Mouse (Mus musculus) layer of hippocampus, adult 2 months (tissue): Measurements from ENCODE around the gene Ccdc144b. TPM values are rescaled to one million over a fixed set of nuclear protein-coding genes. Genes with fewer than 3 reads are reported as not detected.

Experiments used
- DNase-seq, 2 experiments: peaks; one replicate each; pipeline ENCODE4 v3.0.0; 2022; ENCODE audit warnings: low spot score in 2 of 2
- H3K27ac ChIP-seq: fragments of 200-600 bp; 2 replicates; pipeline ENCODE4 v1.8.1; 2022
- H3K4me3 ChIP-seq: fragments of 200-600 bp; 2 replicates; pipeline ENCODE4 v1.8.1; 2022; ENCODE audit warnings: mild to moderate bottlenecking
- CTCF ChIP-seq: fragments of 200-600 bp; conservative IDR thresholded peaks from 2 replicates; pipeline ENCODE4 v1.8.1; 2022; ENCODE audit warnings: antibody characterized with exemption, mild to moderate bottlenecking, moderate library complexity
- long read RNA-seq, 2 experiments: library from polyadenylated mRNA; stranded (forward); transcript quantifications; one replicate each; pipeline ENCODE4 v2.0.0; 2021; ENCODE audit warnings: borderline mapping rate in 2 of 2
- total RNA-seq, 2 experiments: library from RNA; stranded (reverse); gene quantifications; 2 replicates each; pipeline ENCODE4 v1.2.3; 2021

Ccdc144b gene
- not detected for total RNA-seq
- long read RNA-seq, experiment 1, result 0 reads
- long read RNA-seq, experiment 2, result 0 reads

DNA sequence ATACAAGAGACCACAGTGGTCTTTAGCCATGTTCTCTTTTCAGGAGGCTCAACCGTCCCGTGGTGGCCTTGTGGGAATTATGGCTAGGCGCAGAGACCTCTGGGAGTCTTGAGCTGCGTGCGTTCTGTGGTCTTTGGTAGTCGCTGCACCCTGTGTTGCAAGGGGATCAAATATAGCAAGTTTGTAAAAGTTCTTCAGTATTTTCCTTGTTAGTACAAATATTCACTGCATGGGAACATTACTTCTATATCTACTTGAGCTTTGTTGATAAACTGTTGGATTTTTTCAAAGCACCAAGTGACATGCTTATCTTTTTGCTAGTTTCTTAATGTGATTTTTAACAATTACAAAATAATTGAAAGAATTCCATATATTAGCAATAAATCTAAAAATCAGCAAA, at the start of gene Ccdc144b:
Gene Ccdc144b, minus strand, starts transcription at position 101 of the 400 bp plus-strand sequence.
- Histone ChIP-seq H3K27ac (no peak within 1 kb of the TSS), H3K4me3 (no peak within 1 kb of the TSS)
- no peak for TF ChIP-seq CTCF
- no peak for DNase-seq

DNA sequence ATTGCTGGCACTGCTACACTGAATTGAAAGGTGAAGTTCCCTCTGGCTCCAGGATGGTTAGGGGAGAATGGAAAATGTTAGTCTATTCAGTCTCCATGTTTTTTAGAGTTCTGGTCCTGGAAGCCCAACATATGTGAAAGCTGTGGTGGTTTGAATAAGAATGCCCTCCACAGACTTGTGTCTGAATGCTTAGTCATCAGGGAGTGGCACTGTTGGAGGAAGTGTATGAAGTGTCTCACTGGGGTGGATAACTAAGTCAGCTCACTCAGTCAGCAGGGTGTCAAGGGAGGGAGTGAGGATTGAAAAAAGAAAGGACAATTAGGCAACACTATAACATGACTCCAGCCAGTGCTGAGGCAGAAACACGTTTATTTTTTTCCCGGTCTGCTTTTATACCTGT, 42.0 kb upstream of the Ccdc144b start:
- DNase-seq, result no peak
- Histone ChIP-seq H3K27ac (no peak overlapping the region), H3K4me3 (no peak overlapping the region)
- no peak for TF ChIP-seq CTCF

- no peak overlapping the region for H3K27ac ChIP-seq
- H3K4me3 ChIP-seq, result no peak overlapping the region
- DNase-seq, result no peak
- no peak for TF ChIP-seq CTCF
These were observed 34.2 kb upstream of the Ccdc144b start for GRCm38 (mm10) chr3:36087591-36087990.

GRCm38 (mm10) chr3:36085394-36085793, 32.0 kb upstream of the Ccdc144b start:
- DNase-seq, result no peak
- TF ChIP-seq CTCF, result no peak
- Histone ChIP-seq H3K27ac (no peak overlapping the region), H3K4me3 (no peak overlapping the region)

GRCm38 (mm10) chr3:36083381-36083780, 30.0 kb upstream of the Ccdc144b start:
- TF ChIP-seq CTCF, result no peak
- no peak for DNase-seq
- Histone ChIP-seq H3K27ac (no peak overlapping the region), H3K4me3 (no peak overlapping the region)

DNA sequence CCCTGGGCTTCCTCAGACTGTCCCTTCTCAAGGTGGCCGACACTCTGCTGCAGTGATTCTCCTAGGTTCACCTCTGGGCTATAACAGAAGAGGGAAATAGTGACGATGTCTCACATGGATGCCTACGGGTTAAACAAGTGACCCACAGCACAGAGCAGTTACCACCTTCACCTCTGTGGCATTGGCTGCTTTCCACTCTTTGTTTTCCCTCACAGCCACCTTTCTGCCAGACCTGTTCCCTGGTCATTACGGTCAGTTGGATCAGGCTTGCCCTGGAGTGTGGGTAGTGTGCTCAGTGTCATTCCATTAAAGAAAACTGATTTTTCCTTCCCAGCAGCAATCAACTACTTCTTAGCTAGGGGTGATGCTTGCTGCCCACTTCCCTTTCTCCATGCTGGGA, 29.5 kb upstream of the Ccdc144b start:
- DNase-seq, result no peak
- H3K27ac ChIP-seq, result no peak overlapping the region
- no peak overlapping the region for H3K4me3 ChIP-seq
- no peak for TF ChIP-seq CTCF

GRCm38 (mm10) chr3:36080741-36081140, 27.4 kb upstream of the Ccdc144b start:
- no peak for TF ChIP-seq CTCF
- Histone ChIP-seq H3K27ac (no peak overlapping the region), H3K4me3 (no peak overlapping the region)
- DNase-seq, result no peak

- no peak overlapping the region for H3K4me3 ChIP-seq
- no peak for DNase-seq
- H3K27ac ChIP-seq, result no peak overlapping the region
- no peak for TF ChIP-seq CTCF
These were observed 26.5 kb upstream of the Ccdc144b start for GRCm38 (mm10) chr3:36079886-36080285.

DNA sequence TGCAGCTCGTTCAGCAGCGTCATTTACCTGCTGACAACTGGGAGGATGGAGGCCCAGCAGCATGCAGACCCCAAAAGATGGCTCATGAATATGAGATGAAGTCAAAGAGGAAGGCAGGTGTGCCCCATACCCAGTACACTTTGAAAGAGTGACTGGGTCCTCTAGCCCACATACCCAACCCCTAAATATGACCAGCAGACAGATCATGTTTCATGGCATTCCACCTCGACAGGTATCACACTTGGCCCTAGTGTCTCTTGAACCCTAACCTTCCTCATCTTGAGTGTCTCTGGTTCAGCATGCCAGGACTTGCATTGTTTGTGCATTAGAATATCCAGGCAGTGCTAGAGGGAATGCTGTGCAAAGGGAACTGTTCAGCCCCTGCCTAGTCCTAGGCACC, 24.0 kb upstream of the Ccdc144b start:
- no peak for TF ChIP-seq CTCF
- DNase-seq, result no peak
- Histone ChIP-seq H3K4me3 (no peak overlapping the region), H3K27ac (no peak overlapping the region)

DNA sequence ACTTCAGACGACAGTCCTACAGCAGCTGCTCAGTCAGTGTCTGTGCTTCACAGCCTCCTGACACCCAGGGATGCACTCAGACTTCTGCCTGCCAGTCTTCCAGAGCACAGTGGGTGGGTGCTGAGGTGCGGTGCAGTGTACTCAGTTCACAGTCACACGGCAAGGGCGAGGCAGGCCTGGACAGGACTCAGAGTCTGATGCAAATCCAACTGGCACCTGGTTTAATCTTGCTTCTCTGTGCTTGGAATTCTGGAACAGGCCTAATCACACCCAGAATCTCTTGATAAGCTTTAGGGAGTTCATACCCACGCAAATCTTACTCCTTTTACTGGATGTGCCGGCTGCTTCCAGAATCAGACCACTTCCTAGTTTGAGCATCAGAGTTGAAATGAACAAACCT, 22.1 kb upstream of the Ccdc144b start:
- Histone ChIP-seq H3K4me3 (no peak overlapping the region), H3K27ac (no peak overlapping the region)
- TF ChIP-seq CTCF, result no peak
- no peak for DNase-seq

GRCm38 (mm10) chr3:36074231-36074630, 20.9 kb upstream of the Ccdc144b start:
- TF ChIP-seq CTCF, result no peak
- H3K4me3 ChIP-seq, result no peak overlapping the region
- no peak overlapping the region for H3K27ac ChIP-seq
- no peak for DNase-seq

- H3K4me3 ChIP-seq, result no peak overlapping the region
- TF ChIP-seq CTCF, result no peak
- DNase-seq, result no peak
- H3K27ac ChIP-seq, result 0 out of 2 replicates have a peak overlapping the region, but pooled peaks have one; percentile 39
These were observed 17.7 kb upstream of the Ccdc144b start for GRCm38 (mm10) chr3:36071047-36071446.

- no peak overlapping the region for H3K4me3 ChIP-seq
- peak overlapping the region; percentile 39; the same call in 1 of the 2 replicates for H3K27ac ChIP-seq
- no peak for TF ChIP-seq CTCF
- DNase-seq, result no peak
These were observed 17.1 kb upstream of the Ccdc144b start for GRCm38 (mm10) chr3:36070436-36070835.

- DNase-seq, result no peak
- H3K27ac ChIP-seq, result no peak overlapping the region
- H3K4me3 ChIP-seq, result no peak overlapping the region
- TF ChIP-seq CTCF, result no peak
These were observed 14.4 kb upstream of the Ccdc144b start for GRCm38 (mm10) chr3:36067731-36068130.
